Mouse (Mus musculus) liver, postnatal 0 days (tissue): ENCODE measurements at regions not wholly inside any gene's neighbourhood (a gene's known extent, or its start where the extent isn't known, plus 50 kb on each side); places are given as distances from the start of the nearest gene placed in this dataset.

Source experiments
- CTCF ChIP-seq: sonication (generic); IDR thresholded peaks from 2 replicates; pipeline ENCODE4 v1.5.1; 2016; ENCODE audit warnings: antibody characterized with exemption, low read depth
- EP300 ChIP-seq: IDR thresholded peaks from 2 replicates; pipeline ENCODE4 v1.6.1; 2016; ENCODE audit warnings: antibody characterized with exemption, low read depth, mild to moderate bottlenecking

GRCm38 (mm10) chr4:125201638-125202325, 74.1 kb upstream of the Zc3h12a start:
- TF ChIP-seq CTCF, result no peak
- no peak for TF ChIP-seq EP300
